Mouse (Mus musculus) limb, embryonic 10.5 days (tissue): Measurements from ENCODE around the gene Vmn1r217. TPM values are rescaled to one million over a fixed set of nuclear protein-coding genes. Genes with fewer than 3 reads are reported as not detected.

Experiments
- polyA plus RNA-seq: library from polyadenylated mRNA; unstranded; fragments of >200 nt; fragmentation: Nextera tagmentation; extraction: Ambion mirVana; gene quantifications from 2 replicates; pipeline ENCODE4 v1.2.1, GENCODE M21; 2016

Gene Vmn1r217
- polyA plus RNA-seq, 1 experiment from 2014 or later, result not detected

Other genes starting within 250 kb of the Vmn1r217 start
- gene Vmn1r212, start 234.0 kb downstream of the Vmn1r217 start, polyA plus RNA-seq, result not detected in 2 replicates
- not detected in 2 replicates for gene Vmn1r213, start 110.6 kb downstream of the Vmn1r217 start, polyA plus RNA-seq
- not detected in 2 replicates for gene Vmn1r214, start 87.8 kb downstream of the Vmn1r217 start, polyA plus RNA-seq
- gene Vmn1r215, start 50.2 kb downstream of the Vmn1r217 start, polyA plus RNA-seq, result not detected in 2 replicates
- gene Vmn1r218, start 14.9 kb upstream of the Vmn1r217 start, polyA plus RNA-seq, result not detected in 2 replicates
- gene Vmn1r219, start 41.1 kb upstream of the Vmn1r217 start, polyA plus RNA-seq, result 0.01 TPM in 2 replicates
- gene Vmn1r220, start 69.7 kb upstream of the Vmn1r217 start, polyA plus RNA-seq, result not detected in 2 replicates
- not detected in 2 replicates for gene Vmn1r221, start 95.9 kb upstream of the Vmn1r217 start, polyA plus RNA-seq
- gene Vmn1r222, start 117.7 kb upstream of the Vmn1r217 start, polyA plus RNA-seq, result not detected in 2 replicates
- 0.05 TPM in 1 of 2 replicates, not detected in the other for gene Vmn1r223, start 128.9 kb upstream of the Vmn1r217 start, polyA plus RNA-seq